Mouse (Mus musculus) testis, adult 2 months (tissue): ENCODE data around the gene Fry.

Experiments used
- CTCF ChIP-seq: fragments of 200-500 bp; IDR thresholded peaks from 2 replicates; pipeline ENCODE4 v1.5.1; 2012; ENCODE audit warnings: low read depth, mild to moderate bottlenecking, inconsistent platforms, low read length, moderate library complexity; ENCODE audit not compliant: control insufficient read depth, insufficient read depth, insufficient replicate concordance
- POLR2A ChIP-seq: fragments of 200-500 bp; IDR thresholded peaks from 2 replicates; pipeline ENCODE4 v1.6.1; 2012; ENCODE audit warnings: low read depth, mild to moderate bottlenecking, inconsistent platforms, low read length, moderate library complexity; ENCODE audit not compliant: control insufficient read depth

DNA sequence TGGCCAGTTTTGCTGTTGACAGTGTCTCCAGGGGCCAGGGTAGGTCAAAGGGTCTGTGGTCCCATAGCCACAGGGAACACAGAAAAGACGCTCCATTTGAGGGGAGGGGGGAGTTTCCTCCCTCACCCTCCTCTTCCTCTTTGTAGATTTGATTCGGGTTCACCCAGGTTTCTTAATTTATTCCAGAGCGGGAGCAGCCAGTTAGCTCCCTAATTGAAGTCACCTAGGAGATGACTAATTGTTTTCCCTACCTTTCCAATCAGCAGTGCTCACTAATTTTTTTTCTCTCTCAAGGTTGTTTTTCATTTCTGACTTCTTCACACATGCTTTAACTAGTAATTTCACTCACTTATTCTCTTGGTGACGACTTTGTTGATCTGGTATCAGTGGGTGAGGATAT lies 399.6 kb downstream of the Fry start, which contains the start of gene Zar1l:
- no peak for TF ChIP-seq CTCF
- TF ChIP-seq POLR2A: no peak
